Mouse (Mus musculus) v-Abl transformed pro-B cells (cell line): ENCODE measurements around the gene Rnaseh2c.

Experiments used
- in situ Hi-C, 2 experiments: fragments of 400-800 bp; cut with MboI; formaldehyde crosslinking; loops; one replicate each; pipeline ENCODE4 v1.15.1; 2025; ENCODE audit not compliant: unreplicated experiment in 2 of 2

Gene Rnaseh2c

GRCm38 (mm10) chr19:5601752-5602541 lies at the start of gene Rnaseh2c:
Rnaseh2c (plus strand) TSS chr19:5601873.
- in situ Hi-C loops = no loop called here

- in situ Hi-C loops = no loop called here
Measured at GRCm38 (mm10) chr19:5553802-5554201, 47.9 kb upstream of the Rnaseh2c start.

- in situ Hi-C loops = no loop called here
Measured at GRCm38 (mm10) chr19:5554212-5554611, 47.5 kb upstream of the Rnaseh2c start.

GRCm38 (mm10) chr19:5558169-5558568 lies 43.5 kb upstream of the Rnaseh2c start:
- in situ Hi-C loops = no loop called here

- in situ Hi-C loops = no loop called here
Measured at GRCm38 (mm10) chr19:5558770-5559169, 42.9 kb upstream of the Rnaseh2c start.

- in situ Hi-C loops = no loop called here
Measured at GRCm38 (mm10) chr19:5559229-5559628, 42.4 kb upstream of the Rnaseh2c start.

GRCm38 (mm10) chr19:5559631-5560456 lies 41.8 kb upstream of the Rnaseh2c start:
- in situ Hi-C loops = loop anchor here (5.0 to 10.0 kb wide), 3 partner anchors 33 to 85 kb away; partner anchors contain the start of gene Efemp2 (in 1 of the 2)

- in situ Hi-C loops = loop anchor here (5.0 to 10.0 kb wide), 3 partner anchors 33 to 86 kb away; partner anchors contain the start of gene Efemp2 (in 1 of the 2)
Measured at GRCm38 (mm10) chr19:5560457-5561041, 41.1 kb upstream of the Rnaseh2c start, which contains the start of gene Ovol1. Ovol1 (minus strand) TSS chr19:5560646.

GRCm38 (mm10) chr19:5561252-5561790 lies 40.4 kb upstream of the Rnaseh2c start:
- in situ Hi-C loops = loop anchor here (5.0 to 10.0 kb wide), 3 partner anchors 34 to 87 kb away; partner anchors contain the start of gene Efemp2 (in 1 of the 2)

GRCm38 (mm10) chr19:5561886-5562285 lies 39.8 kb upstream of the Rnaseh2c start:
- in situ Hi-C loops = loop anchor here (5.0 to 10.0 kb wide), 3 partner anchors 35 to 87 kb away; partner anchors contain the start of gene Efemp2 (in 1 of the 2)

GRCm38 (mm10) chr19:5562776-5563175 lies 38.9 kb upstream of the Rnaseh2c start:
- in situ Hi-C loops = loop anchor here (5.0 to 10.0 kb wide), 3 partner anchors 35 to 88 kb away; partner anchors contain the start of gene Efemp2 (in 1 of the 2)

- in situ Hi-C loops = loop anchor here in 1 of 2 experiments (10.0 kb wide), 1 partner anchor 92 kb away; the partner anchor contains the start of gene Efemp2
Measured at GRCm38 (mm10) chr19:5566316-5566715, 35.4 kb upstream of the Rnaseh2c start.

- in situ Hi-C loops = loop anchor here in 1 of 2 experiments (10.0 kb wide), 1 partner anchor 92 kb away; the partner anchor contains the start of gene Efemp2
Measured at GRCm38 (mm10) chr19:5567180-5567533, 34.5 kb upstream of the Rnaseh2c start.

GRCm38 (mm10) chr19:5567534-5568469 lies 33.9 kb upstream of the Rnaseh2c start, which contains the start of gene Ap5b1:
Ap5b1 (plus strand) TSS chr19:5568025.
- in situ Hi-C loops = loop anchor here in 1 of 2 experiments (10.0 kb wide), 1 partner anchor 93 kb away; the partner anchor contains the start of gene Efemp2

GRCm38 (mm10) chr19:5568470-5569140 lies 33.1 kb upstream of the Rnaseh2c start:
- in situ Hi-C loops = loop anchor here in 1 of 2 experiments (10.0 kb wide), 1 partner anchor 94 kb away; the partner anchor contains the start of gene Efemp2

- in situ Hi-C loops = loop anchor here in 1 of 2 experiments (10.0 kb wide), 1 partner anchor 95 kb away; the partner anchor contains the start of gene Efemp2
Measured at GRCm38 (mm10) chr19:5569521-5569920, 32.2 kb upstream of the Rnaseh2c start.

GRCm38 (mm10) chr19:5570353-5571246 lies 31.1 kb upstream of the Rnaseh2c start:
- in situ Hi-C loops = no loop called here
